Mouse (Mus musculus): ENCODE results near the gene Slco2a1.

DNA sequence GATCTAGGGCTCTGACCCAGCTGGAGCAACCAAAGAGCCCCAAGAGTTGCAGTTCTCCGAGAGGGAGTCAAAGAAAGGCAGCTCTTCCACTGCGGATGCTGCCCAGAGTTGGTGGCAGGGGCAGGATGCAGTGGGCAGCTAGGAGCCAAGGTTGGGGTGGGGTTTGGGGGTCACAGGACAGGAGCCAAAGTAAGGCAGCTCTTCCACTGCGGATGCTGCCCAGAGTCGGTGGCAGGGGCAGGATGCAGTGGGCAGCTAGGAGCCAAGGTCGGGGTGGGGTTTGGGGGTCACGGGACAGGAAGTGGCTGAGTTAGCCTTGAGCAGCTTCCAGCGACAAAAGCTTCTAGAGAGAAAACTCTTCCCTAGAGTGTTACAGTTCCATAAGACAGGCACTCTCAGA is 65.3 kb downstream of the Slco2a1 start:
- TF ChIP-seq CTCF (IDR thresholded peaks at IDR 0.05; ENCODE audit: low read depth, low read length) (no peak), POLR2A (IDR thresholded peaks at IDR 0.05; ENCODE audit: borderline replicate concordance, low read depth, low read length) (no peak)
